Mouse (Mus musculus): ENCODE measurements around the gene Dock6. TPM values are rescaled to one million over a fixed set of nuclear protein-coding genes. Genes with fewer than 3 reads are reported as not detected.
"Not testable (repeated sequence)": the region's sequence is repeated elsewhere in the genome, so short reads cannot be mapped to it uniquely, and the experiment has no call there.

Dock6 gene
- total and polyA plus RNA-seq, 3 experiments = 0.79 to 3.6 (median 3.3) TPM

GRCm38 (mm10) chr9:21777726-21778125 is 74.7 kb downstream of the Dock6 start:
- Histone ChIP-seq H3K9me3 (replicated peaks; ENCODE audit: low read length) (no peaks in the 10 kb centered on the region), H3K27me3 (replicated peaks) (no peaks in the 10 kb centered on the region), H3K4me2 (ENCODE audit: insufficient read depth, low read depth, poor library complexity, severe bottlenecking) (no peak overlapping the region), H3K79me2 (replicated peaks; ENCODE audit: control insufficient read depth, extremely low read depth, insufficient read depth, poor library complexity, severe bottlenecking) (no peaks in the 10 kb centered on the region), H3K9ac (ENCODE audit: insufficient read depth, low read depth) (no peak overlapping the region), H3K27ac (ENCODE audit: insufficient read depth, low read depth) (no peak overlapping the region), H3K4me3 (replicated peaks in 1 of 3; ENCODE audit: low read depth in 2 of 3, low read length in 2 of 3, poor library complexity in 1 of 3) (no peak overlapping the region), H3K4me1 (ENCODE audit: control insufficient read depth in 1 of 2, insufficient read depth in 2 of 2) (no peaks in the 10 kb centered on the region), H3K36me3 (replicated peaks in 1 of 2; ENCODE audit: control insufficient read depth in 1 of 2, insufficient read depth in 1 of 2, low read length in 1 of 2) (no peaks in the 10 kb centered on the region)
- in situ Hi-C loops (cut with MboI; ENCODE audit: low pct_ligation_motif_present, low pct_unique_long_range_greater_than_20kb, low sequenced_read_pairs) = no loop called here
- dilution Hi-C loops (cut with MboI; ENCODE audit: extremely low pct_ligation_motif_present, extremely low pct_unique_long_range_greater_than_20kb, low sequenced_read_pairs) = no loop called here
- no peak for DNase-seq (ENCODE audit: extremely low read depth)
- TF ChIP-seq USF1 (IDR thresholded peaks at IDR 0.05; ENCODE audit: low read depth, low read length) = no peak
- no peak for TF ChIP-seq NRF1 (IDR thresholded peaks at IDR 0.05; ENCODE audit: low read depth, low read length)
- TF ChIP-seq USF2 (conservative IDR thresholded peaks at IDR 0.05; ENCODE audit: low read depth, low read length) = no peak
- TF ChIP-seq PAX5 (IDR thresholded peaks at IDR 0.05; ENCODE audit: low read length) = no peak
- TF ChIP-seq NELFE (IDR thresholded peaks at IDR 0.05; ENCODE audit: low read depth, low read length) = no peak
- no peak for TF ChIP-seq POLR2AphosphoS2 (IDR thresholded peaks at IDR 0.05; ENCODE audit: low read depth, low read length)
- TF ChIP-seq SIN3A (IDR thresholded peaks at IDR 0.05; ENCODE audit: low read length) = no peak
- TF ChIP-seq JUN (IDR thresholded peaks at IDR 0.05; ENCODE audit: insufficient read depth, low read depth, low read length) = no peak
- TF ChIP-seq RCOR1 (conservative IDR thresholded peaks at IDR 0.05; ENCODE audit: low read depth, low read length) = no peak
- no peak for TF ChIP-seq MAX (IDR thresholded peaks at IDR 0.05; ENCODE audit: low read length)
- TF ChIP-seq MXI1 (IDR thresholded peaks at IDR 0.05; ENCODE audit: low read depth, low read length) = no peak
- TF ChIP-seq JUND (conservative IDR thresholded peaks at IDR 0.05; ENCODE audit: low read depth, low read length) = no peak
- no peak for TF ChIP-seq HCFC1 (IDR thresholded peaks at IDR 0.05; ENCODE audit: low read depth, low read length)
- TF ChIP-seq ELF1 (IDR thresholded peaks at IDR 0.05; ENCODE audit: low read depth, low read length) = no peak
- TF ChIP-seq EP300 (IDR thresholded peaks at IDR 0.05; ENCODE audit: low read length) = no peak
- TF ChIP-seq MYC (IDR thresholded peaks at IDR 0.05; ENCODE audit: low read depth, low read length) = no peak
- TF ChIP-seq POLR2A (IDR thresholded peaks at IDR 0.05; ENCODE audit: low read depth, low read length) = no peak
- no peak for TF ChIP-seq TBP (conservative IDR thresholded peaks at IDR 0.05; ENCODE audit: low read depth, low read length)
- no peak for TF ChIP-seq CHD2 (IDR thresholded peaks at IDR 0.05; ENCODE audit: low read length)
- no peak for TF ChIP-seq SMC3 (IDR thresholded peaks at IDR 0.05; ENCODE audit: low read depth, low read length)

- in situ Hi-C loops (cut with MboI; ENCODE audit: low pct_ligation_motif_present, low pct_unique_long_range_greater_than_20kb, low sequenced_read_pairs) (no loop called here), dilution Hi-C loops (cut with MboI; ENCODE audit: extremely low pct_ligation_motif_present, extremely low pct_unique_long_range_greater_than_20kb, low sequenced_read_pairs) (no loop called here)
- Histone ChIP-seq H3K9me3 (replicated peaks; ENCODE audit: low read length) (no peaks in the 10 kb centered on the region), H3K4me3 (replicated peaks in 1 of 3; ENCODE audit: low read depth in 2 of 3, low read length in 2 of 3, poor library complexity in 1 of 3) (no peak overlapping the region), H3K4me2 (ENCODE audit: insufficient read depth, low read depth, poor library complexity, severe bottlenecking) (no peak overlapping the region), H3K79me2 (replicated peaks; ENCODE audit: control insufficient read depth, extremely low read depth, insufficient read depth, poor library complexity, severe bottlenecking) (no peaks in the 10 kb centered on the region), H3K9ac (ENCODE audit: insufficient read depth, low read depth) (no peak overlapping the region), H3K27ac (ENCODE audit: insufficient read depth, low read depth) (no peak overlapping the region), H3K27me3 (replicated peaks) (no peaks in the 10 kb centered on the region), H3K36me3 (replicated peaks in 1 of 2; ENCODE audit: control insufficient read depth in 1 of 2, insufficient read depth in 1 of 2, low read length in 1 of 2) (no peaks in the 10 kb centered on the region), H3K4me1 (ENCODE audit: control insufficient read depth in 1 of 2, insufficient read depth in 2 of 2) (no peaks in the 10 kb centered on the region)
- no peak for TF ChIP-seq CHD2 (IDR thresholded peaks at IDR 0.05; ENCODE audit: low read length)
- no peak for TF ChIP-seq HCFC1 (IDR thresholded peaks at IDR 0.05; ENCODE audit: low read depth, low read length)
- TF ChIP-seq MAX (IDR thresholded peaks at IDR 0.05; ENCODE audit: low read length) = no peak
- no peak for TF ChIP-seq POLR2A (IDR thresholded peaks at IDR 0.05; ENCODE audit: low read depth, low read length)
- TF ChIP-seq EP300 (IDR thresholded peaks at IDR 0.05; ENCODE audit: low read length) = no peak
- no peak for DNase-seq (ENCODE audit: extremely low read depth)
Measured at GRCm38 (mm10) chr9:21774353-21774752, 78.1 kb downstream of the Dock6 start.

GRCm38 (mm10) chr9:21773396-21773795 is 79.0 kb downstream of the Dock6 start:
- H3K36me3 ChIP-seq (replicated peaks in 1 of 2; ENCODE audit: control insufficient read depth in 1 of 2, insufficient read depth in 1 of 2, low read length in 1 of 2); dilution Hi-C loops (cut with MboI; ENCODE audit: extremely low pct_ligation_motif_present, extremely low pct_unique_long_range_greater_than_20kb, low sequenced_read_pairs); H3K79me2 ChIP-seq (replicated peaks; ENCODE audit: control insufficient read depth, extremely low read depth, insufficient read depth, poor library complexity, severe bottlenecking); H3K9ac ChIP-seq (ENCODE audit: insufficient read depth, low read depth); DNase-seq (ENCODE audit: extremely low read depth); H3K4me1 ChIP-seq (ENCODE audit: control insufficient read depth in 1 of 2, insufficient read depth in 2 of 2); in situ Hi-C loops (cut with MboI; ENCODE audit: low pct_ligation_motif_present, low pct_unique_long_range_greater_than_20kb, low sequenced_read_pairs); H3K4me2 ChIP-seq (ENCODE audit: insufficient read depth, low read depth, poor library complexity, severe bottlenecking); H3K9me3 ChIP-seq (replicated peaks; ENCODE audit: low read length); H3K27ac ChIP-seq (ENCODE audit: insufficient read depth, low read depth); H3K27me3 ChIP-seq (replicated peaks); H3K4me3 ChIP-seq (replicated peaks in 1 of 3; ENCODE audit: low read depth in 2 of 3, low read length in 2 of 3, poor library complexity in 1 of 3): not testable (repeated sequence)
